Mouse (Mus musculus): ENCODE results near the gene Nos2. TPM values are rescaled to one million over a fixed set of nuclear protein-coding genes. Genes with fewer than 3 reads are reported as not detected.

Gene Nos2
- total and polyA plus RNA-seq, 3 experiments, result not detected

- DNase-seq (ENCODE audit: low read depth, low spot score), result no peak
- Histone ChIP-seq H3K79me2 (ENCODE audit: control insufficient read depth, insufficient read depth, low read length, poor library complexity) (no peaks in the 10 kb centered on the region), H3K4me1 (ENCODE audit: control insufficient read depth in 1 of 2, insufficient read depth in 2 of 2, low read length in 2 of 2) (no peaks in the 10 kb centered on the region), H3K4me3 (ENCODE audit: control insufficient read depth in 1 of 2, insufficient read depth in 1 of 2, low read depth in 2 of 2, low read length in 2 of 2) (no peak overlapping the region), H3K36me3 (ENCODE audit: control insufficient read depth in 1 of 2, insufficient read depth in 2 of 2, low read length in 2 of 2) (no peaks in the 10 kb centered on the region), H3K27ac (ENCODE audit: control insufficient read depth, low read depth, low read length) (no peak overlapping the region), H3K27me3 (ENCODE audit: control insufficient read depth in 1 of 2, insufficient read depth in 2 of 2, low read length in 2 of 2) (peaks cover 26 to 34% of the 10 kb centered on the region in 2 experiments), H3K9me3 (replicated peaks; ENCODE audit: insufficient read depth, low read length) (no peaks in the 10 kb centered on the region), H3K9ac (ENCODE audit: control insufficient read depth, low read depth, low read length, poor library complexity, severe bottlenecking) (no peak overlapping the region)
- TF ChIP-seq USF1 (IDR thresholded peaks at IDR 0.05; ENCODE audit: low read depth, low read length) (no peak), BHLHE40 (IDR thresholded peaks at IDR 0.05; ENCODE audit: borderline replicate concordance, low read depth, low read length) (no peak)
Measured at GRCm38 (mm10) chr11:78929345-78929744, 8.8 kb downstream of the Nos2 start.

GRCm38 (mm10) chr11:78934307-78934706 is 13.7 kb downstream of the Nos2 start:
- Histone ChIP-seq H3K9ac (ENCODE audit: control insufficient read depth, low read depth, low read length, poor library complexity, severe bottlenecking) (no peak overlapping the region), H3K4me3 (ENCODE audit: control insufficient read depth in 1 of 2, insufficient read depth in 1 of 2, low read depth in 2 of 2, low read length in 2 of 2) (no peak overlapping the region), H3K4me1 (ENCODE audit: control insufficient read depth in 1 of 2, insufficient read depth in 2 of 2, low read length in 2 of 2) (no peaks in the 10 kb centered on the region), H3K27ac (ENCODE audit: control insufficient read depth, low read depth, low read length) (no peak overlapping the region), H3K9me3 (replicated peaks; ENCODE audit: insufficient read depth, low read length) (no peaks in the 10 kb centered on the region), H3K36me3 (ENCODE audit: control insufficient read depth in 1 of 2, insufficient read depth in 2 of 2, low read length in 2 of 2) (no peaks in the 10 kb centered on the region), H3K79me2 (ENCODE audit: control insufficient read depth, insufficient read depth, low read length, poor library complexity) (no peaks in the 10 kb centered on the region), H3K27me3 (ENCODE audit: control insufficient read depth in 1 of 2, insufficient read depth in 2 of 2, low read length in 2 of 2) (peaks cover 24 to 47% of the 10 kb centered on the region in 2 experiments)
- DNase-seq (ENCODE audit: low read depth, low spot score), result no peak
- no peak for TF ChIP-seq RAD21 (IDR thresholded peaks at IDR 0.05; ENCODE audit: low read depth, low read length)
- TF ChIP-seq CHD2 (IDR thresholded peaks at IDR 0.05; ENCODE audit: low read length), result no peak
- TF ChIP-seq POLR2AphosphoS5 (IDR thresholded peaks at IDR 0.05; ENCODE audit: borderline replicate concordance, low read depth, low read length), result no peak

DNA sequence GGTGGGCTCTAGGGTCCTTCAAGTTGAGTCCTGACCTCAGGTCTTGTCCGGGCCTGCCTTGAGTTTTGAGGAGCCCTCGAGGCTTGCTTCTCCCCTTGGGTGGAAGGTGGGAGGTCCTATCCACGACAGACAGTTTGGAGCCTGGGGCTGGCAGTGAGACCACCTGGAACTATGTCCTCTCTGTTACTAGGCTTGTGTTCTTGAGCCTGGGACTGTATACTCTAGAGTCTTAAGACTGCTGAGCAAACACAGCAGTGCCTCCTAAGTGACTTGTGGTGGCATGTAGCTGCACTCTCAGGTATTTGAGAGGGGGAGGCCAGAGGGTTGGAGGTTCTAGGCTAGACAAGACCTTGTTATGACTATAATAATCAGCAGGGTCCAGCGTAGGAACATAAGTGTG is 14.1 kb downstream of the Nos2 start:
- no peak for DNase-seq (ENCODE audit: low read depth, low spot score)
- TF ChIP-seq HCFC1 (IDR thresholded peaks at IDR 0.05; ENCODE audit: low read depth, low read length), result no peak
- TF ChIP-seq NRF1 (IDR thresholded peaks at IDR 0.05; ENCODE audit: insufficient read depth, low read depth, low read length, poor library complexity, severe bottlenecking), result no peak
- no peak for TF ChIP-seq E2F4 (IDR thresholded peaks at IDR 0.05; ENCODE audit: borderline replicate concordance, low read depth, low read length)
- TF ChIP-seq JUND (IDR thresholded peaks at IDR 0.05; ENCODE audit: low read depth, low read length), result no peak
- no peak for TF ChIP-seq CTCF (IDR thresholded peaks at IDR 0.05 in 2 of 3, conservative IDR thresholded peaks at IDR 0.05 in 1 of 3; ENCODE audit: control insufficient read depth in 1 of 3, insufficient read depth in 1 of 3, low read depth in 2 of 3, low read length in 3 of 3, poor library complexity in 1 of 3, severe bottlenecking in 1 of 3)
- TF ChIP-seq RAD21 (IDR thresholded peaks at IDR 0.05; ENCODE audit: low read depth, low read length), result no peak
- TF ChIP-seq POLR2AphosphoS2 (IDR thresholded peaks at IDR 0.05; ENCODE audit: low read length), result no peak
- no peak for TF ChIP-seq POLR2AphosphoS5 (IDR thresholded peaks at IDR 0.05; ENCODE audit: borderline replicate concordance, low read depth, low read length)
- no peak for TF ChIP-seq CHD1 (IDR thresholded peaks at IDR 0.05; ENCODE audit: low read depth, low read length)
- TF ChIP-seq ELF1 (IDR thresholded peaks at IDR 0.05; ENCODE audit: low read depth, low read length), result no peak
- no peak for TF ChIP-seq MAFK (IDR thresholded peaks at IDR 0.05; ENCODE audit: borderline replicate concordance, low read depth, low read length)
- no peak for TF ChIP-seq TCF12 (IDR thresholded peaks at IDR 0.05; ENCODE audit: low read depth, low read length)
- no peak for TF ChIP-seq USF2 (IDR thresholded peaks at IDR 0.05; ENCODE audit: borderline replicate concordance in 1 of 2, insufficient read depth in 1 of 2, low read depth in 1 of 2, low read length in 2 of 2)
- no peak for TF ChIP-seq UBTF (IDR thresholded peaks at IDR 0.05; ENCODE audit: borderline replicate concordance, insufficient read depth, low read depth, low read length)
- TF ChIP-seq MAZ (IDR thresholded peaks at IDR 0.05; ENCODE audit: low read depth, low read length), result no peak
- no peaks in the 10 kb centered on the region for H3K4me1 ChIP-seq (ENCODE audit: control insufficient read depth in 1 of 2, insufficient read depth in 2 of 2, low read length in 2 of 2)

More for the DNA sequence above, 14.1 kb downstream of the Nos2 start:
- Histone ChIP-seq H3K27me3 (ENCODE audit: control insufficient read depth in 1 of 2, insufficient read depth in 2 of 2, low read length in 2 of 2) (peaks cover 22 to 50% of the 10 kb centered on the region in 2 experiments), H3K4me3 (ENCODE audit: control insufficient read depth in 1 of 2, insufficient read depth in 1 of 2, low read depth in 2 of 2, low read length in 2 of 2) (no peak overlapping the region), H3K36me3 (ENCODE audit: control insufficient read depth in 1 of 2, insufficient read depth in 2 of 2, low read length in 2 of 2) (no peaks in the 10 kb centered on the region), H3K79me2 (ENCODE audit: control insufficient read depth, insufficient read depth, low read length, poor library complexity) (no peaks in the 10 kb centered on the region), H3K27ac (ENCODE audit: control insufficient read depth, low read depth, low read length) (no peak overlapping the region), H3K9me3 (replicated peaks; ENCODE audit: insufficient read depth, low read length) (no peaks in the 10 kb centered on the region), H3K9ac (ENCODE audit: control insufficient read depth, low read depth, low read length, poor library complexity, severe bottlenecking) (no peak overlapping the region)
